Mouse (Mus musculus) bone marrow, adult 2 months (tissue): ENCODE measurements around the gene Ccser1. TPM values are rescaled to one million over a fixed set of nuclear protein-coding genes. Genes with fewer than 3 reads are reported as not detected.

Experiments
- H3K27ac ChIP-seq: fragments of 200-500 bp; 2 replicates; pipeline ENCODE4 v1.5.1; 2012; ENCODE audit warnings: low read depth, mild to moderate bottlenecking, control low read depth, inconsistent platforms, low read length; ENCODE audit not compliant: control insufficient read depth, poor library complexity, insufficient read depth
- H3K4me1 ChIP-seq: fragments of 200-500 bp; 2 replicates; pipeline ENCODE4 v1.6.1; 2011; ENCODE audit warnings: low read length; ENCODE audit not compliant: control insufficient read depth, insufficient read depth
- H3K4me3 ChIP-seq: fragments of 200-500 bp; replicated peaks from 2 replicates; pipeline ENCODE3; 2011; ENCODE audit warnings: mild to moderate bottlenecking, low read depth, low read length, control low read depth; ENCODE audit not compliant: control insufficient read depth
- CTCF ChIP-seq: fragments of 200-500 bp; IDR thresholded peaks from 2 replicates; pipeline ENCODE4 v1.5.1; 2011; ENCODE audit warnings: low read length, control low read depth; ENCODE audit not compliant: control insufficient read depth, insufficient read depth
- POLR2A ChIP-seq: fragments of 200-500 bp; IDR thresholded peaks from 2 replicates; pipeline ENCODE4 v1.6.1; 2011; ENCODE audit warnings: low read depth, mild to moderate bottlenecking, control low read depth, low read length, borderline replicate concordance; ENCODE audit not compliant: control insufficient read depth
- WGBS: fragments of 180-500 bp; shearing (Covaris S2); methylation state at CpG from one replicate; pipeline ENCODE4 v1.1.7; 2018; 5-methylcytosine and 5-hydroxymethylcytosine counted together
- polyA plus RNA-seq: library from polyadenylated mRNA; stranded (reverse); fragments of >200 nt; gene quantifications from 2 replicates; pipeline ENCODE4 v1.2.4, GENCODE M21; 2011; ENCODE audit warnings: low replicate concordance; ENCODE audit not compliant: missing spikeins, insufficient read depth, insufficient read length

Gene Ccser1
- polyA plus RNA-seq, 1 experiment: 1.4 TPM

DNA sequence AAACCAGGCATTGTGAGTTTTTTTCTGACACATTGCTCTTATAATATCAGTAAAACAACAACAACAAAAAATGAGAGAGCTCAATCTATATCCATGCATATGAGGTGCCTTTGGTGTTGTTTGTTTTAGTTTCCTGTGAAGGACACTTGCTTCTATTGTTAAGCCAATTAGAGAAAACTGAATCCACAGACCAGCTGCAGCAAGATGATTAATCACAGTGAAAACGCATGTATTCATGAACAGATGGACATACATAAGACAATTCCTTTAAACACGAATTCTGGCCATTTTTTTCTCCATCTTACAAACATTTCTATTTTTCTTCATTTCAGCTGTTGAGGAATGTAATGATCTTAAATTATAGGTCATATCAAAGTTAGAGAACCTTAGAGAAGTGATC lies 387.4 kb downstream of the Ccser1 start:
- no peak for TF ChIP-seq CTCF
- TF ChIP-seq POLR2A: no peak

DNA sequence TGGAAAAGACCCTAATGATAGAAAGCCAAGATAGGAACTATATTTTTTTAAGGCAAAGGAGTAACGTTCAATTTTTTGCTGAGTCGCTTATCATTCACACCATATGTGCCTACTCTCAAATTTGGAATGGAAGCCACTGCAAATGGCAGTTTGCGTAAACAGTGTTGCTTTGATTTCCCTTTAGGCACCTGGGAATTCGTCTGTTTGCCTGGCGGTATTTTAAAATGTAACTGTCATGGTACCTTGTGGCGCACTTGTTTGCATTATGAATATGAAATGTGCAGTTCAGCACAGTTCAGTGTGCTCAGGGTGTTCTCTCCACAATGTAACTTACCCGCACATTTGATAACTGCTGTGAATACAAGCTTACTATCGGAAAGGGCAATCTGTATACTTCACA lies 387.8 kb downstream of the Ccser1 start:
- WGBS: 71% methylated on average over 8 of the region's 8 CpGs
- TF ChIP-seq POLR2A: no peak
- no peak for TF ChIP-seq CTCF
- no peaks in the 10 kb centered on the region for H3K4me1 ChIP-seq
- H3K4me3 ChIP-seq: no peak overlapping the region
- H3K27ac ChIP-seq: no peak overlapping the region

More for the DNA sequence above, 387.4 kb downstream of the Ccser1 start:
- Histone ChIP-seq H3K27ac (no peak overlapping the region), H3K4me1 (no peaks in the 10 kb centered on the region), H3K4me3 (no peak overlapping the region)
- WGBS: 56% methylated on average over 2 of the region's 2 CpGs

DNA sequence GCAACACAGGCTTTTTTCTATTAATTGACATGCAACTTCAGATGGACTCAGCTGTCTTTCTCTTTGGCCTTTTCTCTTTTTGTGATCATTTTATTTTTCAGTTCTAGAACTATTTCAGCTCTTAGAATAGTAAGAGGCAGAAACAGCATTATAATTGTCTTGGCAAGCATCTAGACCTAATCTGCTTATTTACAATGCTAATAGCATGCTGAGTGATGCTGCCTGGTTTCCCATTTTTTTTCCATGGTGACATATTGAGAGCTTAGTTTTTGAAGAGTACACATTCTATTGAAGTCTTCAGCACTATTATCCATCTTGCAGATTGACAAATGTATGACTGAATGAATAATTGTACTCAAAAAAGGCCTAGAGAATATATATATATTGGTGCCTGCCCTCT lies 401.6 kb downstream of the Ccser1 start:
- Histone ChIP-seq H3K4me1 (no peaks in the 10 kb centered on the region), H3K27ac (no peak overlapping the region), H3K4me3 (no peak overlapping the region)
- TF ChIP-seq CTCF (no peak), POLR2A (no peak)

DNA sequence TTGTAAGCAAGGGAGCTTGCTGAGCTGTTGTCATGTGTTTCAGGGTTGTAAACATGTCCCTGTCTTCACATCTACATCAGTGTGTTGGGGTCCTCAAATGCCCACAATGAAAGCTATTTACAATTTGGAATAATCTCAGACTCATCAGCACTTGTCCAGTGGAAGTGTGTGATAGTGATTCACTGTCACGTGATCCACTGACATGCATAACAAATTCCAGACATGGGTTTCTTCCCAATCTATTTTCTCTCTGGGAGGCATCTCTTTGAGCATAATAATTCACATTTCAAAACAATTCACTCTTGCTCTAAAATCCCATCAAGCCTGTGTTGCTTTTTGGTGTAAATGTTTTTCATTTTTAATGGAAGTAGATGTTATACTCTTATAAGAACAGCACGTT lies 408.9 kb downstream of the Ccser1 start:
- no peak overlapping the region for H3K27ac ChIP-seq
- H3K4me3 ChIP-seq: no peak overlapping the region
- 85% methylated on average over 2 of the region's 2 CpGs for WGBS
- no peak for TF ChIP-seq POLR2A
- TF ChIP-seq CTCF: no peak
- no peaks in the 10 kb centered on the region for H3K4me1 ChIP-seq

DNA sequence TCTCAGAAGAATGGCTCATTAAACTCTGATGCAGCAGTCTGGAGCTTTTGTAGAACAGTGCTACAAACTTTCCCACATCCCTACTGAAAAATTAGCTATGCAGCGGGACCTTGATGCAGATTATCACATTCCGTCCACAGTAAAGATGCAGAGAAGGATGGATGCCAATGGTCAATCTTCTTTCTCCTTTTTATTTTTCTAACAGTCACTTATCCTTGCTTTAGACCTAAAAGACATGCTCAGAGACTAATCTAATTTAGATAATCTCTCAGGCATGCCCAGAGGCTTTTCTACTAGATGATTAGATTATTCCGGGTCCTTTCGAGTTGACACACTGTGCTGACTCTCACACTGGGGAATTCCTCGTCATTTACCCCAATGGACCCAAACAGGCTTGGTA lies 421.8 kb downstream of the Ccser1 start:
- Histone ChIP-seq H3K27ac (no peak overlapping the region), H3K4me3 (no peak overlapping the region), H3K4me1 (no peaks in the 10 kb centered on the region)
- 82% methylated on average over 5 of the region's 5 CpGs for WGBS
- TF ChIP-seq POLR2A (no peak), CTCF (no peak)

DNA sequence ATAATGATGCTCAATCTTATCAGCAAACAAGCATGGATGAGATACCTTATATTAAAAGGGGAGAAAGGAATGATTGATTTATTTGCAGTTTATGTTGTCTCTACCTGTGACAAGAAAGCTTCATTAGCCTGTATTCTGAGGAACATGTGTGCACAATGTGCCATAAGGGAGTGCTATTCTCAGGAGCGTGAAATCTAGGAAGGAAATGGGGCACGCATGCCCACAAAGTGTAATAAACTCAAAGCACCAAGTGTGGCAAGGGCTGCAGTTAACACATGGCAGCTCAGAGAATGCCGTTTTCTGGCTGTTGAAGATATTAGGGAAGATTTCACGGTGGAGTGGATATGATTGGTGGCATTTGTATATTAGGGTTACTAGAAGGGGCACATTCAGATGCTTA lies 434.8 kb downstream of the Ccser1 start:
- H3K27ac ChIP-seq: no peak overlapping the region
- TF ChIP-seq POLR2A (no peak), CTCF (no peak)
- WGBS: 79% methylated on average over 4 of the region's 4 CpGs
- H3K4me1 ChIP-seq: no peaks in the 10 kb centered on the region
- no peak overlapping the region for H3K4me3 ChIP-seq

DNA sequence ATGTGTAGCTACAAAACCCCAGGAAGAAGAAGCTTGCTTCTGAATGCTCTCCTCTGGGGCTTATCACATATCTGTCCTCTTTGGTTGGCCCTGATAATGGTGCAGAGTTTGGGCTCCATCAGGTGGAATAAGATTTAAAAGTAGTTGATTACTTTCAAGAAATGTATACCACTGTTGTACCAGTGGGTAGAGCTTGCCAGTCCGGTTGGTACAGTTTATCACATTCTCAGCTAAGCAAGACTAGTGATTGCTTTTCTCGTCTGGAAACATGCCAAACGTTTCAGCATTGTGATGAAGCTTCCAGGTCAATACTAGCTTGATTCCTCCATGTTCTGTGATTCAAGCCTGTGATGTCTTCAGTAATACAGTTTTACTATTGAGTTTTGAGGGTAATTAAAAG lies 441.6 kb downstream of the Ccser1 start:
- Histone ChIP-seq H3K4me1 (no peaks in the 10 kb centered on the region), H3K27ac (no peak overlapping the region), H3K4me3 (no peak overlapping the region)
- WGBS: 72% methylated on average over 3 of the region's 3 CpGs
- no peak for TF ChIP-seq CTCF
- no peak for TF ChIP-seq POLR2A

DNA sequence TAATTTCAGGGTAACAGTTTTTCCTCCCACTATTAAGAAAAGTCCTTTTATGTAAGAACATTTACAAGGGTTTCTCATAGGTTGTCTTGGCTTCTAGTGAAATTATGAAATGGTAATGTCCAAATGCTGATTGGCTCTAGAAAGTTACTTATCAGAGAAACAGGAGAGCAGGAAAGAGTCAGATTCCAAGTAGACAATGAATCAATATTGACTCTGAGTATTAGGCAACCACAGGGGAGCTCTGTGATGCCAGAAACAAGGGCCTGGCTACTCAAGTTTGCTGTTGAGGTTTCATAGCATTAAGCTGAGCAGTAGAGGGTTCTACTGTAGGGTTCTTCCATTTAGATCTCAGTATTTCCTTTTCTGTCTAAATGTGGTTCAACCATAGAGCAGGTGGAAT lies 481.3 kb downstream of the Ccser1 start:
- TF ChIP-seq POLR2A: no peak
- TF ChIP-seq CTCF: no peak
- H3K4me1 ChIP-seq: no peaks in the 10 kb centered on the region
- no peak overlapping the region for H3K4me3 ChIP-seq
- no peak overlapping the region for H3K27ac ChIP-seq

DNA sequence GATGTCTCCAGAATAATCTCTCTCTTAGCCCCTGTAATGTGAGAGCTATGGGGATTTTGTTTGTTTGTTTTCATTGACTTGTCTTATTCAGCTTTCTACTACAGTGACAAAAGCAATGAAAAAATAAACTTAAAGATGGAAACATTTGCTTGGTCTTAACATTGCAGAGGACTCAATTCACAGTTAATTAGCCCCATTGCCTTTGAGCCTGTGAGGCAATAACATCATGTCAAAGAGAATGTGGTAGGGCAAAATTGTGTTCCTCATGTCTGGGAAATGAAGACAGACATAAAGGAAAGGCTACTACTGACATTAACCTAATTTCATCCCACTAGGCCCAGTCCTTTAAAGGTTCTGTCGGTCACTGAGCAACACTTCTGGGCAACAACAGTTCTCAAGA lies 484.4 kb downstream of the Ccser1 start:
- TF ChIP-seq POLR2A: no peak
- no peak for TF ChIP-seq CTCF
- no peak overlapping the region for H3K27ac ChIP-seq
- H3K4me3 ChIP-seq: no peak overlapping the region
- H3K4me1 ChIP-seq: no peaks in the 10 kb centered on the region
- WGBS: 80% methylated on average over 1 of the region's 1 CpGs
